Mouse (Mus musculus) liver, postnatal 0 days (tissue): ENCODE measurements around the gene Mmp2.

ENCODE experiments used
- CTCF ChIP-seq: sonication (generic); IDR thresholded peaks from 2 replicates; pipeline ENCODE4 v1.5.1; 2016; ENCODE audit warnings: antibody characterized with exemption, low read depth
- EP300 ChIP-seq: IDR thresholded peaks from 2 replicates; pipeline ENCODE4 v1.6.1; 2016; ENCODE audit warnings: antibody characterized with exemption, low read depth, mild to moderate bottlenecking

GRCm38 (mm10) chr8:92870281-92870680 lies 43.2 kb downstream of the Mmp2 start:
- TF ChIP-seq CTCF, result no peak
- no peak for TF ChIP-seq EP300
